9 mouse cellular contexts compared by ENCODE assay signal in genomic region chr6:35002261-35002669, GRCm38 (mm10). TPM values are rescaled to one million over a fixed set of nuclear protein-coding genes. Genes with fewer than 3 reads are reported as not detected.
A peak's percentile ranks its signal among the peaks of the same experiment; 100 is the strongest.
DNase-seq lines count a peak whose midpoint lies in the region; ATAC-seq and TF ChIP-seq lines count a peak whose summit lies in the region.
"Had no signal": no experiment of that assay in that cellular context is flagged by ENCODE, and none has a peak within 500 bp of the region (broad histone marks: within the 10 kb centered on the region; RNA-seq: fewer than 3 reads in every experiment).

No protein-coding gene starts in this region.

- DNase-seq in gastrocnemius, adult 18-20 months (ENCODE audit: low spot score): peak; percentile 17
- no peak for DNase-seq in gastrocnemius, adult 8-10 months (ENCODE audit: low spot score in 2 of 2)
- peak; percentile 33 for DNase-seq in cerebellum, adult 11 months
- peak; percentile 75 to 77 for DNase-seq in left cerebral cortex, postnatal 14 days (ENCODE audit: low spot score in 2 of 2)
- no peak for DNase-seq in adipocyte (ENCODE audit: low spot score)
- DNase-seq in liver, embryonic 11.5 days (ENCODE audit: low spot score): no peak

- H3K4me2 ChIP-seq in heart, embryonic 14.5 days (ENCODE audit: low read length): peak overlapping the region; percentile 57
- H3K4me2 ChIP-seq in intestine, postnatal 0 days (replicated peaks; ENCODE audit: low read depth): no peak overlapping the region
- no peak overlapping the region for H3K4me2 ChIP-seq in liver, embryonic 11.5 days

- peak overlapping the region in 1 of 2 experiments; percentile 16; a peak in 1 of 4 replicates for H3K4me3 ChIP-seq in heart, embryonic 14.5 days (ENCODE audit: control insufficient read depth in 1 of 2, insufficient read depth in 1 of 2, low read depth in 1 of 2, low read length in 2 of 2)
- H3K4me3 ChIP-seq in intestine, postnatal 0 days (ENCODE audit: low read depth, low read length): no peak overlapping the region
- no peak overlapping the region for H3K4me3 ChIP-seq in liver, embryonic 11.5 days (ENCODE audit: low read depth, low read length)

- H3K36me3 ChIP-seq in heart, embryonic 14.5 days (ENCODE audit: control insufficient read depth, insufficient read depth, low read length): no peaks in the 10 kb centered on the region
- H3K36me3 ChIP-seq in intestine, postnatal 0 days (ENCODE audit: control insufficient read depth, insufficient read depth): no peaks in the 10 kb centered on the region
- no peaks in the 10 kb centered on the region for H3K36me3 ChIP-seq in liver, embryonic 11.5 days (ENCODE audit: control insufficient read depth, insufficient read depth, low read length)

- H3K9ac ChIP-seq in heart, embryonic 14.5 days (ENCODE audit: low read length): no peak overlapping the region
- no peak overlapping the region for H3K9ac ChIP-seq in intestine, postnatal 0 days (ENCODE audit: low read depth, low read length)
- no peak overlapping the region for H3K9ac ChIP-seq in liver, embryonic 11.5 days (ENCODE audit: low read depth, low read length)

- peak; percentile 57 for ATAC-seq in heart, embryonic 14.5 days (ENCODE audit: insufficient number of reproducible peaks, insufficient read depth, low FRiP score, low read depth)
- no peak for ATAC-seq in intestine, postnatal 0 days
- no peak for ATAC-seq in liver, embryonic 11.5 days (replicated peaks; ENCODE audit: low FRiP score)
- ATAC-seq: inflammation-experienced regulatory T-cells, adult 6 months had no signal

- no peaks in the 10 kb centered on the region for H3K9me3 ChIP-seq in heart, embryonic 14.5 days (ENCODE audit: control insufficient read depth, low read length)
- no peaks in the 10 kb centered on the region for H3K9me3 ChIP-seq in intestine, postnatal 0 days (ENCODE audit: control insufficient read depth)
- H3K9me3 ChIP-seq in liver, embryonic 11.5 days (ENCODE audit: control insufficient read depth, low read length): no peaks in the 10 kb centered on the region

- TF ChIP-seq CTCF in intestine, postnatal 0 days (IDR thresholded peaks at IDR 0.05; ENCODE audit: low read depth): no peak

- H3K4me1 ChIP-seq in heart, embryonic 14.5 days (ENCODE audit: control insufficient read depth in 2 of 2, insufficient read depth in 2 of 2, low read length in 2 of 2): peaks cover 14 to 24% of the 10 kb centered on the region in 2 experiments
- no peaks in the 10 kb centered on the region for H3K4me1 ChIP-seq in intestine, postnatal 0 days (replicated peaks; ENCODE audit: control insufficient read depth, insufficient read depth, low read length)
- H3K4me1 ChIP-seq in liver, embryonic 11.5 days (replicated peaks; ENCODE audit: control insufficient read depth, insufficient read depth, low read length): no peaks in the 10 kb centered on the region

- peaks cover 4% of the 10 kb centered on the region; the same call in 1 of the 2 replicates for H3K27me3 ChIP-seq in heart, embryonic 14.5 days (ENCODE audit: control insufficient read depth, insufficient read depth, low read length)
- no peaks in the 10 kb centered on the region for H3K27me3 ChIP-seq in intestine, postnatal 0 days (replicated peaks; ENCODE audit: control insufficient read depth, insufficient read depth, low read length)
- H3K27me3 ChIP-seq in liver, embryonic 11.5 days (replicated peaks; ENCODE audit: control insufficient read depth, insufficient read depth, low read length): no peaks in the 10 kb centered on the region

- H3K27ac ChIP-seq in heart, embryonic 14.5 days (replicated peaks in 1 of 2; ENCODE audit: control insufficient read depth in 1 of 2, insufficient read depth in 1 of 2, low read depth in 2 of 2, low read length in 2 of 2): peak overlapping the region in 1 of 2 experiments; percentile 62; a peak in 1 of 4 replicates
- no peak overlapping the region for H3K27ac ChIP-seq in intestine, postnatal 0 days (ENCODE audit: low read depth, low read length)
- no peak overlapping the region for H3K27ac ChIP-seq in liver, embryonic 11.5 days (ENCODE audit: low read depth, low read length)

- WGBS in heart, embryonic 14.5 days: 21% methylated on average over 18 of the region's 18 CpGs
- 84% methylated on average over 18 of the region's 18 CpGs for WGBS in intestine, postnatal 0 days
- 80% methylated on average over 18 of the region's 18 CpGs for WGBS in liver, embryonic 11.5 days

- intact Hi-C loops in left cerebral cortex, postnatal 14 days (cut with DNase I): no loop called here

RNA-seq across cellular contexts. Expression of gene Slc23a4, which starts 14.1 kb away (rescaled TPM):
- total RNA-seq in gastrocnemius, adult 18-20 months (2021): under 1 TPM in 1 of 2 experiments, not detected in 1; 0.09 TPM
- total RNA-seq in gastrocnemius, adult 8-10 months (2022): not detected
- polyA plus RNA-seq in heart, embryonic 14.5 days (2014; fragmentation: Nextera tagmentation; extraction: Ambion mirVana): 0.28 and 0.34 TPM in 2 replicates
- total RNA-seq in left cerebral cortex, postnatal 14 days (2021): 1 to 10 TPM; 1.1 TPM
- polyA plus RNA-seq in intestine, postnatal 0 days (2015; fragmentation: Nextera tagmentation; extraction: Ambion mirVana): 7.4 and 7.7 TPM in 2 replicates
- polyA plus RNA-seq in liver, embryonic 11.5 days (2014; fragmentation: Nextera tagmentation; extraction: Ambion mirVana): 0.71 and 0.86 TPM in 2 replicates

Comparison
In these comparisons a context has a peak if more than half of its experiments do, and no peak if none do; other contexts are left out.
1. DNase-seq: peak in gastrocnemius, adult 18-20 months (single experiment), cerebellum, adult 11 months (single experiment) and left cerebral cortex, postnatal 14 days (2 of 2); none in gastrocnemius, adult 8-10 months (0 of 2), adipocyte (single experiment) and liver, embryonic 11.5 days (single experiment).